Mouse (Mus musculus) adrenal gland, postnatal 10 days (tissue): ENCODE data around the gene L1cam. TPM values are rescaled to one million over a fixed set of nuclear protein-coding genes. Genes with fewer than 3 reads are reported as not detected.

Source experiments
- DNase-seq: peaks from one replicate; pipeline ENCODE4 v3.0.0; 2021; ENCODE audit warnings: mixed read lengths
- total RNA-seq, 2 experiments: library from RNA; stranded (reverse); gene quantifications; 2 replicates each; pipeline ENCODE4 v1.2.3; 2021

The L1cam gene
- total RNA-seq, 2 experiments from 2014 or later = 9.9 to 24.7 TPM

DNA sequence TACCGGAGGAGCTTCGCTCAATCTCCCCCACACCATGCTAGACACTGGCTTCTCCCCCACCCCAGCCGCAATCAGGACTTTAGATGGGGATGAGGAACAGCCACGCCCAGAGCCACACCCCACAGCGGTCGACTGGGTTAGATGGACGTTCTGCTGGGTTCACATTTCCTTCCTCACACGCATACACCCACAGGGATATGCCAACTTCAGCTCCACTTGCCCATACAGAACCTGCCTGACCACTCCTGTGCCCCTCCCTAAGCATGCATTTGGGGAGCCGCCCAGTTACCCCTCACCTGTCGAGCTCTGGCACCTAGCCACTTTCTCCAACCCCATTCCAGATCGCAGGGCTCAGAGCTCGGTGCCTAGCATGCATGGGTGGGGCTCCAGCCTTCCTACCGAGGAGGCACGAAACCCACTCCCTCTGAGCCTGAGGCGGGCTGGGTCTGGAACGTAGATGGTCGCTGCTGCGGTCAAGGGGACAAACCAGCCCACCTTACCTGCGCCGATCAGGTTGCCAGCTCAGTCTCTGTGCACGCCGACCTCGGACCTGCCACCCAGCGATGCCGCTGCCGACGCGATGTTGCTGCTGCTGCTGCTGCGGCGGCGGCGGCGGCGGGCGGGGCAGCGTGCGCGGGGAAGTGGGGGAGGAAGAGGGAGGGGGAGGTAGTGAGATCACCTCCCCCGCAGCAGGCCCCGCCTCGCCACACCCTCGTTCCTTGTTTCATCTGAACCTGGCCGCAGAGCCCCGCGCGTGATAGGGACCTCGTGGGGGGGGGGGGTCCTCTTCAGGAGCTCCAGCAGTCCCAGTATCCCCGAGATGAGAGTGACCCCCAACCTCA, 15.5 kb downstream of the L1cam start:
- DNase-seq = peak; percentile 35

DNA sequence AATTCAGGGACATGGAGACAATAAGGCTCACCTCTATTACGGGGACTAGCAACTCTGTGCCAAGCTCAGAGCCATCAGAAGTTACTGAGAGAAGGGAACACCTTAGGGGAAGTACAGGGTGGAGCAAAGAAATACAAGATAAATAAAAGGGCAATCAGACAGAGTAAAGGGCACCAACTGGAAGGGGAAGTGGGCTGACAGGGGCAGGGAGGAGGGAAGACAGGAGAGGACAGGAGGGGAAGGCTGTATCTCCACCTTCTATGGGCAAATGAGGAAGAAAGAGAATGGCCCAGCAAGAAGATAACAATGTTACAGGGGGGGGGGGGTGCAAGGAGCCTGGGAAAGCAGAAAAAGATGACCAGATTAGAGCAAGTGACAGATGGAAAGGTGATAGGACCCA, 18.9 kb downstream of the L1cam start:
- no peak for DNase-seq

DNA sequence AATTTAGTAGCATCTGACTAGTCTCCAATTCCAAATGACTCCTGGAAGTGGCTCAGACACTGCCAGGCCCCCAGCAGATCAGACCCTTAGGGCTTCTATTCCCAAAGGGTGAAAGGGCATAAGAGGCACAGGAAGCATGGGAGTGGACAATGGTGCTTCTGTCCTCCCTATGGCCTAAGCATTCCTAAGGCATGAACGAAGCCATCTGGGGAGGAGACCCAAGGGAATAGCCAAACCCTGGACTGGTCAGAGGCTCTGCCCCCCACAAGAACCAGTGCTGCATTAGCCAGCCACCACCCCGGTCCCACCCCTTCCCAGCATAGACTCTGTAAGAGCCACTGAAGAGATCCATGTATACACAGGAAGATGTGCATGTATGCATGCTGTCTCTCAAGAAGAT, 20.0 kb downstream of the L1cam start:
- no peak for DNase-seq

DNA sequence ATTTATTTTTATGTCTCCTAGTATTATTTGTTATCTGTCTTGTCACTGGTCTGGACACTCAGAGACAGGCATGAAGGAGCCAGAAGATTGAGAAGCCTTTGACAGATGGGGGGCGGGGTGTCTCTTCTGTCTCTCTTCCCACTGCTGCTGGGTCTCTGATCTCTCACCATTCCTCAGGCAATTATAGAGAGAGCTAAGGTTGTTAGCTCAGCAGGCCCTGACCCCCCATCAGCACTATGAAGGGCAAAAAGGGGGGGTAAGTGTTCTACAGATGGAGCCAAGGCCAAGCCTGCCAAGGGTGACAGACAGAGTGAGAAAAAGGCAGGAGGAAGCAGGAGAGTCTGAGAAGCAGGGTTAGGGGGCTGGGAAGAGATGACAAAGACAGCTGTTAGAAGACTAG, 23.9 kb downstream of the L1cam start:
- no peak for DNase-seq

DNA sequence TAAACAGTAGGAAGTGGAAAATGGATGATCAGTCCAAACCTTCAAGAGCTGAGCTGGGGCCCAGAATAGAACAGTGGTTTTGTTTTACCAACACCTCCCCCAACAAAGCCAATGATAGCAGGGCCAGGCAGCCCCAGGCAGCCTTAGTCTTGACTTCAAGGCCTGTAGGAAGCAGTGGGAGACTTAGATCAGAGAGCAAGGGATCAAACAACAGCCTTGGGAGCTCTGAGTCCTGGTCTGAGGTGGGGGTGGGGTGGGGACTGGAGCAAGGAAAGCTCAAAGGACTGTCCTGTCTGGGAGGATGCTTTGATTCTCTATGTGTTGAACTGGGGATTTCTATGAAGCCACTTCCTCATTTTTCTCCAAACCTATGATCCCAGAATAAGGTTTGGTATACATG, 24.4 kb downstream of the L1cam start:
- DNase-seq = no peak

DNA sequence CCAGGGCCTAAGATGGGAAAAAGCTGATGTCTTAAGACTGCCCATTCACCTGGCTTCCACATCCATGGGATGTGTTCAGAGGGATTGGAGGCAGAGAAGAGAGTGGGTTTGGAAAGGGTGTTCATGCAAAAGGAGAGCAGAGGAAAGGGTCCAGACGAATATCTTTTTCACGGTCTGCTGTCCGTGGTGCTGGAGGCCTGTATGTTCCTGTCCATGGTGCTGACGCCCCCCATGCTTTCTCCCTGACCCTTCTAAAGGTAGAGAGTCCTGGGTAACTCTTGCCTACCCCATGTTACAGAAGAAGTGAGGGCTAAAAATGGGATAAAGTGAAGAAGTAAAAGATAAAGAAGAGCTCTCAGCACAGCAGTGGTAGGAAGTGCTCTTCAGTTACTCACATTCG, 26.6 kb downstream of the L1cam start:
- peak; percentile 55 for DNase-seq

DNA sequence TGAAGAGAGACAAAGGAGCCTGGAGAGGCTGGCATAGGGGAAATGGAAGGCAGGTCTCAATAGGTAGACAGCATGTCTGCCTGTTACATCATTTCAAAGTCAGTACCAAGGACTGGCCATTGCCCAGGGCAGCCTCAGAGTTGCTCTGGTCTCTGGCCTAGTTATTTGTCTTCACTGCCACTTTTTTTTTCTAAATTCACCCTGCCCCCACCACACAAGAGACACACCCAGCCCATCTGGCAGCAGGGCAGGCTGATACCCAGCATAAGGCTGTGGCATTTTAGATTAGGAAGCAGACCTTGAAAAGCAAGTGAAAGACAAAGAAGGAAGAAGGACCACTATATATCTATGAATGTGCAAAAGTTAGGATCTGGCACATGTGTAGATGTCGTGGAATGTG, 28.1 kb downstream of the L1cam start:
- DNase-seq = no peak

DNA sequence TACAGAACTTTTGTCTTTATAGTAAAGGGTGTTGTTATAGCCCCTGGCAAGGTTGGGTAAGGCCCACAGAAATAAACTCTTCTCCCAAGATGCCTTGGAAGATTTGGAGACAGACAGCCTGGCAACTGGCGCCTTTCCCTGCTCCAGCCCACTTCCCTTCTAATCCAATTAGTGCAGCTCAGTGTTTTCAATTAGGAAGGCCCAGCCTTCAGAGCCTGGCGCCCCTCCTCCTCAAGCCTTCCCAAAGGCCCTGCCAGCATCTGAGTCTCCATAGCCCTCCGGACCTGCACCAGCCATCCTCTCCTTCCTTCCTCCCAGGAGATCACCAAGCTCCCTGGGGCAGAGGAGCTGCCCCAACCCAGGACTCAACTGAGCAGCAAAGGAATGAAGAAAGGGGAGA, 28.6 kb downstream of the L1cam start:
- no peak for DNase-seq

DNA sequence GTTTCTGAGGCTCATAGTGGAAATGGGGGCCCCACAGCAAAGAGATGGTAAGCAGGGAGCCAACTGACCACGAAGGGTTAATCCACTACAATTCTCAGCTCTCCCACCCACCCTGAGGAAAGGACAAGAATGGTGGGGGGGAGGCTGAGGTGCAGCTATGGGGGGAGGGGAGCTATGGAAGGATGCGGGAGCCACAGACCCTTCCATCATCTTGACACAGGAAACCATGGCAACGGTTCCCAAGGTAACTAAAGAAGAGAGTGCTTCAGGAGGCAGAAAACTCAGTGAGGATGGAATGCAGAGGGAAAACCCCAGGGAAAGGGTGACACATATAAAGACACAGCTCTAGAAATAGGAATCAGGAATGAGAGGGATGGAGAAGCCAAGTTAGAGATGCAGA, 31.2 kb downstream of the L1cam start:
- no peak for DNase-seq

DNA sequence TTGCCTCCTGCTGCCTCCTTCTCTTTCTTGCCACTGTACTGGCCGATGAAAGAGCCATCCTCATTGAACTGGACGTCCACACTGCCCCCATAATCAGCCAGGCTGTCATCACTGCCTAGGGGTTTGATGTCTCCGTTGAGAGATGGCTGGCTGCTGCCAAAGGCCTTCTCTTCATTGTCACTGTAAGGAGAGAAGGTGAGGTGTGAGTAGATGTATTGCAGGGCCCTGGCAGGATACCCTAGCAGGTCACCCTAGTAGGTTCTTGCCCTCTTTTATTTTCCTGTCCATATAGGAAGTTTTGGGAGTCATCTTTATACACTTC, 40.9 kb downstream of the L1cam start:
- no peak for DNase-seq

DNA sequence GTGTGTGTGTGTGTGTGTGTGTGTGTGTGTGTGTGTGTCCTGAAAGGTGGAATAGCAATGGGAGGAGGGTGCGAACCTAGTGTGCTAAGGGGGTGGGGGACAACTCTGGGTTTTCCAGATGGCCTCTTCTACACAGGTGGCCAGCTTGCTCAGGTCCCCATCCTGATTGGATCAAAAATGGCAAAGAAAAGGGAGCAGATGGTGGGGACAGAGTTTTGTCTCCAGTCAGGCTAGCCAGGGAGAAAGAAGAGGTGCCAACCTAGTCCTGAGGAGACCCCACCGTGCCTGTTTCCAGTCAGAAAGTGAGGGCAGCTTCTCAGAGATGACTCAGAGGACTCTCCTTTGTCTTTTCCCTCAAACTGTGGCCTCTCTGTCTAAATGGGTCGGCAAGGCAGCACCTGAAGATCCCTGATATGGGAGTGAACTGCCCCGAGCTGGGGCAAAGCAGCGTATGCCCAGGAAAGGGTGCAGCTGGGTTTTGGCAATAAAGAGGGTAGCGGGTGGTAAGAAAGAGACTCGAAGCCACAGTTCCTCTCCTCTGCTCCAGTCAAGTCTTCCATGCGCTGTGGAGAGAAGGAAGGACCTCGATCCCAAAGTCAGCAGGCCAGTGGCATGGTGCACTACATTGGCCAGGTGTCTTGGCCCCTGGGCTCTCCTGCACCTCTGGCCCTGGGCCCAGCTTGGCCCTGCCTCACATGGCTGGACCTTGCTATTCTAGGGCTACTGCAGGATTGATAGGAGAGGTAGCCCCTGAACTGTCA, 41.4 kb downstream of the L1cam start:
- DNase-seq = no peak

DNA sequence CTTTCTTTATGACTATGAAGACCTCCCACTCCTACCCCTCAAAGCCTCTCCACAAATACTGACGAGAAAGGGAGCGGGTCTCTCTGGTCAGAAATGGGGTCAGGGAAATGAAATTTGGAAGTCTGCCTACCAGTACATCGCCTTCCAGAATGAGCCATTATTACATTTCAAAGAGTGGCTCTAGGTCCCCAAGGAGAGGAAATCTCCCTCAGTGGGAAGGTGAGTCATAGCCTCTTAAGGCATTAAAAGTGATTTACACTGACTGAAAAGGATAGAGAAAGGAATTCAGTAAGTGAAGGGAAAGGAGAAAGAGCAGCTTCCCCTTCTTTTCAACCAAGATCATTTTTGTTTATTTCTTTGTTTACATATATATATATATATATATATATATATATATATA, 59.2 kb downstream of the L1cam start:
- no peak for DNase-seq

DNA sequence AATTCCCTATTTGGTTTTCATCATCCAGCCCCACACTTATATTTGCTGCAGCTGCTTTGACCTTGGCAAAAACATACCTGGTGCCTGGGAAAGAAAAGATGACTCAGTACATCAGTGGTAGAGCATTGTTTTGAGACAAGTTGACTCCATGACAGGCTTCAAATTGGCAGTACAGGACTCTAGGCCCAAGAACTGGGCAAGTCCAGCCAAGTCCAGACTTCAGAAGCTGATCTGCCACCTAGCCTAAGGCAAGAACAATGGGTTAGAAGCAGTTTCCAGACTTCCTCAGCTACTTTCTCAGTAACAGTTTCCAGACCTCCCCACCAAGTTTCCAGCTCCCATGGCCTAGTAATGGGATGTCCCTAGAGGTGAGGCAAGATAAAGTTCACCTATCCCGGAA, 60.2 kb downstream of the L1cam start:
- DNase-seq = no peak

DNA sequence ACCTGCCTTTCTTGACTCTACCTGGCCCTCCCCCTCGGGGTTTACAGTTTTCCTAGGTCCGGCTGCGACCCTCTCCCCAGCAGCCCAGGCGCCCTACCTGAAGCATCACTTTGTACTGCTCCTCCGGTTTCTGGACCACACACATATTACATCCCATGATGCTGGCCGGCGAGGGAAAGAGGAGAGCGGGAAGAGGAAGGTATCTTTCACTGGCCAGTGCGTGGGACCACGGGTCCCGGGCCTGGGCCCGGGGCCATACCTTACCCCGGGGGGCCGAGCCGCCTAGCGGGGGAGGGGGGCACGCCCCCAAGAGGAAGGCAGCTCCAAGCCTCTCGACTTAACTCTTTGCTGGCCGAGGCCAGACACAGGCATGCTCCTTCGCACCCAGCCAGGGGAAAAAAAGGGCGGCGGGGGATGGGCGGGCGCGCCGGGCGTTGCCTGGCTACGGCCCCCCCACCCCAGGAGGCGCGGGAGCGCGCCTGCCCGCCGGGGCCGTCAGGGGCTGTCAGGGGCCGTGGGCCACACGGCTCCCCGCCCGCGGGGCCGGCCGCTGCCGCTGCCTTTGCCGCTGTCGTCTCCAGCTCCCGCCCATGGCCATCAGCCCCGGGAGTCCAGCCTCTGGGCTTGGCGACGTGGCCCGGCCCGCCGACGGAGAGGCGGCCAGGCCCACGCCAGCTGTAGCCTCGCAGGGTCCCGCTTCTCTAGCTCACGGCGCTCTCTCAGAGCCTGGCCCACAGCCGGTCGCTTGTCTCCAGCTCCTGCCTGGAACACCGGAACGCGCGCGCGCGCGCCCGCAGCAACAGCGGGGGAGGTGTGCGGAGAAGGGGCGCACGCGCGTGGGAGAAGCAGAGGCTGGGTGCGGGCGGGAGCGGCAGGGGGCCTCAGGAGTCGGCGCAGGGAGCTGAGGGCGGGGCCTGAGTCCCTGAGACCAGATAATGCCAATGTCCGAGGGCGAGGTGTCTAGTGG, 71.4 kb downstream of the L1cam start, which contains the start of gene Pdzd4:
Gene Pdzd4 (minus strand): TSS at position 785 of the 967 bp plus-strand sequence.
- peak; percentile 66 for DNase-seq

DNA sequence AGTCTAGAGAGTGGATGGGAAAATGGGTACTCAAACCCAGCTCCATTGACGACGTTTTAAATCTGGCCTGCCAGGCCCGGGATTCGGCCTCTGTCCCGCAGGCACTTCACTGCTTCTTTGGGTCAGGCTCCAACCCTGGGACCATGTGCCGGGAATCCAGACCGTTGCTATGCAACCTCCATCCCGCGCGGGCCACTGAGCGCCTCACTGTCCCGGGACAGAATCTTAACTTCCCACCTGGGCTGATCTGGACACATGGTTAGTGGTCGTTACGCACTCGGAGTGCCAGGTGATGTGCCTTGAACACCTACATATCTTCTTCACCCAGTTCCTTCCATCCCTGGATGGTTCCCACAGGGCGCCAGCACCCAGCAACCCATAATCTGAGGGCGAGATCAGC, 72.2 kb downstream of the L1cam start:
- DNase-seq = no peak

DNA sequence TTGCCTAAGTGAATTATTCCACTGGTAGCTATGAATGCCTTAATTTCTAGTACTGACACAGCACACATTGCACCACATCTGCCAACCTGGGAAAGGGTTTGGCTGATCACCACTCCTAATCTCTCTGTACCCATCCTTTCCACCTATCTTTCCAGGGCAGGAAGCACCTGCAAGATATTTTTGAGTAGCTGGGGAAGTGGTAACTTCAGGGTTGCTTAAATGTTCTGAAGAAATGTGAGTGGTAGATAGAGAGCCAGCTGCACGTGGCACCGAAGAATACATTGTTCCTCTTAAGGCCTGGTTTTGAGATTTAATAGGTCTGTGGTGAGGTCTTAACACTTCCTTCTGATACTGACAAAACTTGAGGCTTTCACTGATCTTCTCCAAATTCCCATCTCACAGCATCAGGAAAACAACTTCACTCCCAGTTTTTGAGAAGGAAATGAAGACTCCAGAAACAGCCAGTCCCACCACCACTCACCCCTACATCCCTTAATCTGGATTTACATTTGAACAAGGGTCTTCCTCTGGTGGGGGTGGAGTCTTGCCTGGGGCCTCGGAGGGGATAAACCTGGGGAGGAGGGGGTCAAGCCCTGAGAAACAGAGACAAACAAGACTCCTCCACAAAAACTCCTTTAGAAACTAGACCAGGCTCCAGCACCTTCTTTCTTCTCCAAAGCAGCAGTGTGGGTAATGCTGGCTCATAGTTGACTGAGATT, 79.2 kb downstream of the L1cam start:
- no peak for DNase-seq

DNA sequence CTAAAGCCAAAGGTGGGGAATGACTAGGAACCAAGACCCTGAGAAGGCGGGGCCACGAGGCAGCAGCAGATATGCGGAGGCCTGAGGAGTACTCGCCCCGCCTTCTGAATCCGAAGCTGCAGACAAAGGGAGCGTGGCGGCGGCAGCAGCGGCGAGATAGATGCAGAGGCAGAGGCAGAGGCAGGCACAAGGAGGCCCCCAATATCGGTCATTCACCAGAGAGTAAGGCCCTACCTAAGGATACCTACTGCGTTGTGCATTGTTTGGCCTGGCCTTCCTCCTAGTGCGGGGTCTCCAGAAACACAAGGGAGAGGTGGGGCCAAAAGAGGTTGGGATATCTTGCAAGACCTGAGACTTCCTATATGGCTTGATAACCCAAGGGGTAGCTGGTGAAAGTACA, 80.8 kb downstream of the L1cam start:
- DNase-seq = no peak

DNA sequence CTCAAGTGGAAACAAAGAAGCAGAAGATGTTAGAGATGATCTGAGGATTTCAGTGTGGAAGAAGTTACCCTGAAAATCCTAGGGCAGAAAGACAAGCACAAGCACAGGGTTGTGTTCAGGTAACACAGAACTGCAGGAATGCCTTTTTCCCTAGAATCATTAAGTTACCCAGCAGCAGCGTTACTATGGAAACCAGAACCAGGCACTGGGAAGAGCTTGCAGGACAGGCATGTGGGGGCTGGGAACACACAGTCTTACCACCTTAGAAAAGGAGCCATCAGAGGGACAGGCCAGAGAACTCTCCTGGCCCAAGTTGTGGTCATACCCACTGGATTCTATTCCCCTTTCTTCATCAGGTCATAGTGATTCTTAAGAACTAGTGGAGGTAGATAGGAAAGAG, 90.1 kb downstream of the L1cam start:
- DNase-seq = no peak
